Mouse (Mus musculus) embryonic facial prominence, embryonic 13.5 days (tissue): Measurements from ENCODE around the gene Pls1. TPM values are rescaled to one million over a fixed set of nuclear protein-coding genes. Genes with fewer than 3 reads are reported as not detected.
A peak's percentile ranks its signal among the peaks of the same experiment; 100 is the strongest.

Experiments used
- ATAC-seq: fragments of 200-750 bp; cut with Nextera tagmentation; 2 replicates; pipeline ENCODE4 v1.8.0; 2017; ENCODE audit warnings: low read depth; ENCODE audit not compliant: insufficient number of reproducible peaks, insufficient read depth, low FRiP score, low TSS enrichment
- H3K27ac ChIP-seq: fragments of 300-500 bp; sonication (generic); 2 replicates; pipeline ENCODE4 v1.5.1; 2015; ENCODE audit warnings: moderate library complexity, mild to moderate bottlenecking, inconsistent platforms
- H3K27me3 ChIP-seq: fragments of 300-500 bp; sonication (generic); 2 replicates; pipeline ENCODE4 v1.6.1; 2015; ENCODE audit warnings: mild to moderate bottlenecking, inconsistent platforms
- H3K36me3 ChIP-seq: fragments of 300-500 bp; sonication (generic); 2 replicates; pipeline ENCODE4 v1.6.1; 2015; ENCODE audit warnings: mild to moderate bottlenecking, inconsistent platforms
- H3K4me1 ChIP-seq: fragments of 300-500 bp; sonication (generic); 2 replicates; pipeline ENCODE4 v1.6.1; 2015; ENCODE audit warnings: inconsistent platforms
- H3K4me2 ChIP-seq: fragments of 300-500 bp; sonication (generic); 2 replicates; pipeline ENCODE4 v1.6.1; 2015; ENCODE audit warnings: moderate library complexity, mild to moderate bottlenecking, inconsistent platforms
- H3K4me3 ChIP-seq: fragments of 300-500 bp; sonication (generic); 2 replicates; pipeline ENCODE4 v1.5.1; 2015; ENCODE audit warnings: mild to moderate bottlenecking, inconsistent platforms
- H3K9ac ChIP-seq: fragments of 300-500 bp; sonication (generic); 2 replicates; pipeline ENCODE4 v1.6.1; 2015; ENCODE audit warnings: mild to moderate bottlenecking, inconsistent platforms
- H3K9me3 ChIP-seq: fragments of 300-500 bp; sonication (generic); 2 replicates; pipeline ENCODE4 v1.6.1; 2016; ENCODE audit warnings: inconsistent platforms
- WGBS: fragments of 180-500 bp; shearing (Covaris S2); methylation state at CpG from one replicate; pipeline ENCODE4 v1.1.7; 2015; ENCODE audit warnings: mixed read lengths; 5-methylcytosine and 5-hydroxymethylcytosine counted together
- polyA plus RNA-seq: library from polyadenylated mRNA; unstranded; fragments of >200 nt; fragmentation: Nextera tagmentation; extraction: Ambion mirVana; gene quantifications from 2 replicates; pipeline ENCODE4 v1.2.1, GENCODE M21; 2015

The Pls1 gene
- polyA plus RNA-seq, 1 experiment from 2014 or later, result 3.8 TPM

GRCm38 (mm10) chr9:95750746-95751145 lies 94.4 kb downstream of the Pls1 start:
- Histone ChIP-seq H3K4me2 (peak overlapping the region; percentile 92), H3K36me3 (no peaks in the 10 kb centered on the region), H3K27me3 (peaks cover 24% of the 10 kb centered on the region), H3K9ac (no peak overlapping the region), H3K4me3 (peak overlapping the region; percentile 85), H3K4me1 (peaks cover 7% of the 10 kb centered on the region), H3K9me3 (no peaks in the 10 kb centered on the region), H3K27ac (no peak overlapping the region)
- ATAC-seq, result no peak
- 33% methylated on average over 9 of the region's 9 CpGs for WGBS

GRCm38 (mm10) chr9:95750037-95750511 lies 95.0 kb downstream of the Pls1 start, which contains the start of gene Trpc1:
Gene Trpc1, minus strand, starts transcription at chr9:95750375.
- Histone ChIP-seq H3K9me3 (no peaks in the 10 kb centered on the region), H3K4me1 (peaks cover 7% of the 10 kb centered on the region), H3K4me3 (peak within 1 kb of the TSS; percentile 85), H3K27ac (0 out of 2 replicates have a peak within 1 kb of the TSS, but pooled peaks have one; percentile 22), H3K27me3 (peaks cover 24% of the 10 kb centered on the region), H3K9ac (peak within 1 kb of the TSS; percentile 80), H3K4me2 (peak within 1 kb of the TSS; percentile 92), H3K36me3 (no peaks in the 10 kb centered on the region)
- peak; percentile 96 for ATAC-seq
- under 1% methylated on average over 55 of the region's 56 CpGs for WGBS

GRCm38 (mm10) chr9:95749461-95749928 lies 95.6 kb downstream of the Pls1 start:
- H3K4me2 ChIP-seq, result peak overlapping the region; percentile 92
- H3K27me3 ChIP-seq, result peaks cover 24% of the 10 kb centered on the region
- H3K27ac ChIP-seq, result 0 out of 2 replicates have a peak overlapping the region, but pooled peaks have one; percentile 22
- peaks cover 7% of the 10 kb centered on the region for H3K4me1 ChIP-seq
- no peaks in the 10 kb centered on the region for H3K36me3 ChIP-seq
- H3K9ac ChIP-seq, result peak overlapping the region; percentile 80
- WGBS, result under 1% methylated on average over 33 of the region's 34 CpGs
- no peaks in the 10 kb centered on the region for H3K9me3 ChIP-seq
- peak overlapping the region; percentile 85 for H3K4me3 ChIP-seq
- ATAC-seq, result peak; percentile 78

- peaks cover 7% of the 10 kb centered on the region for H3K4me1 ChIP-seq
- no peaks in the 10 kb centered on the region for H3K9me3 ChIP-seq
- H3K27me3 ChIP-seq, result peaks cover 20% of the 10 kb centered on the region
- no peaks in the 10 kb centered on the region for H3K36me3 ChIP-seq
- H3K4me2 ChIP-seq, result no peak overlapping the region
- WGBS, result 83% methylated on average over 5 of the region's 5 CpGs
- H3K27ac ChIP-seq, result no peak overlapping the region
- no peak for ATAC-seq
- no peak overlapping the region for H3K4me3 ChIP-seq
- no peak overlapping the region for H3K9ac ChIP-seq
These were observed 97.8 kb downstream of the Pls1 start for GRCm38 (mm10) chr9:95747298-95747697.

GRCm38 (mm10) chr9:95744845-95745613 lies 100.1 kb downstream of the Pls1 start:
- Histone ChIP-seq H3K9ac (no peak overlapping the region), H3K9me3 (no peaks in the 10 kb centered on the region), H3K27ac (no peak overlapping the region), H3K36me3 (no peaks in the 10 kb centered on the region), H3K4me3 (no peak overlapping the region), H3K4me2 (no peak overlapping the region), H3K4me1 (peaks cover 7% of the 10 kb centered on the region), H3K27me3 (peaks cover 10% of the 10 kb centered on the region)
- 65% methylated on average over 7 of the region's 7 CpGs for WGBS
- no peak for ATAC-seq

GRCm38 (mm10) chr9:95736238-95736637 lies 108.9 kb downstream of the Pls1 start:
- Histone ChIP-seq H3K4me1 (no peaks in the 10 kb centered on the region), H3K4me2 (no peak overlapping the region)

GRCm38 (mm10) chr9:95712574-95712973 lies 132.5 kb downstream of the Pls1 start:
- Histone ChIP-seq H3K27ac (no peak overlapping the region), H3K4me1 (no peaks in the 10 kb centered on the region), H3K9ac (no peak overlapping the region), H3K9me3 (no peaks in the 10 kb centered on the region), H3K36me3 (no peaks in the 10 kb centered on the region), H3K27me3 (no peaks in the 10 kb centered on the region), H3K4me2 (no peak overlapping the region), H3K4me3 (no peak overlapping the region)
- no peak for ATAC-seq
- WGBS, result 26% methylated on average over 8 of the region's 8 CpGs

More at GRCm38 (mm10) chr9:95736238-95736637, 108.9 kb downstream of the Pls1 start:
- no peaks in the 10 kb centered on the region for H3K9me3 ChIP-seq
- H3K9ac ChIP-seq, result no peak overlapping the region
- H3K27me3 ChIP-seq, result no peaks in the 10 kb centered on the region
- H3K27ac ChIP-seq, result no peak overlapping the region
- H3K4me3 ChIP-seq, result no peak overlapping the region
- no peak for ATAC-seq
- H3K36me3 ChIP-seq, result peaks cover 2% of the 10 kb centered on the region; the same call in 1 of the 2 replicates

GRCm38 (mm10) chr9:95708943-95709342 lies 136.2 kb downstream of the Pls1 start:
- no peak overlapping the region for H3K4me2 ChIP-seq
- no peak overlapping the region for H3K4me3 ChIP-seq
- H3K9me3 ChIP-seq, result no peaks in the 10 kb centered on the region
- no peak for ATAC-seq
- H3K36me3 ChIP-seq, result no peaks in the 10 kb centered on the region
- no peaks in the 10 kb centered on the region for H3K4me1 ChIP-seq
- no peak overlapping the region for H3K9ac ChIP-seq
- no peak overlapping the region for H3K27ac ChIP-seq
- H3K27me3 ChIP-seq, result no peaks in the 10 kb centered on the region

- Histone ChIP-seq H3K36me3 (no peaks in the 10 kb centered on the region), H3K27ac (no peak overlapping the region), H3K9ac (no peak overlapping the region), H3K9me3 (no peaks in the 10 kb centered on the region), H3K4me1 (no peaks in the 10 kb centered on the region), H3K27me3 (no peaks in the 10 kb centered on the region), H3K4me2 (no peak overlapping the region), H3K4me3 (no peak overlapping the region)
- ATAC-seq, result no peak
- WGBS, result 75% methylated on average over 5 of the region's 5 CpGs
These were observed 139.7 kb downstream of the Pls1 start for GRCm38 (mm10) chr9:95705371-95705770.

GRCm38 (mm10) chr9:95704078-95704477 lies 141.0 kb downstream of the Pls1 start:
- Histone ChIP-seq H3K36me3 (no peaks in the 10 kb centered on the region), H3K27me3 (no peaks in the 10 kb centered on the region), H3K4me3 (no peak overlapping the region), H3K27ac (no peak overlapping the region), H3K9me3 (no peaks in the 10 kb centered on the region), H3K4me2 (no peak overlapping the region), H3K4me1 (no peaks in the 10 kb centered on the region), H3K9ac (no peak overlapping the region)
- no peak for ATAC-seq
- 48% methylated on average over 3 of the region's 3 CpGs for WGBS
